Mouse (Mus musculus): ENCODE results near the gene Psmg4. TPM values are rescaled to one million over a fixed set of nuclear protein-coding genes. Genes with fewer than 3 reads are reported as not detected.

Gene Psmg4
- polyA plus RNA-seq, 1 experiment, result 69.2 TPM

DNA sequence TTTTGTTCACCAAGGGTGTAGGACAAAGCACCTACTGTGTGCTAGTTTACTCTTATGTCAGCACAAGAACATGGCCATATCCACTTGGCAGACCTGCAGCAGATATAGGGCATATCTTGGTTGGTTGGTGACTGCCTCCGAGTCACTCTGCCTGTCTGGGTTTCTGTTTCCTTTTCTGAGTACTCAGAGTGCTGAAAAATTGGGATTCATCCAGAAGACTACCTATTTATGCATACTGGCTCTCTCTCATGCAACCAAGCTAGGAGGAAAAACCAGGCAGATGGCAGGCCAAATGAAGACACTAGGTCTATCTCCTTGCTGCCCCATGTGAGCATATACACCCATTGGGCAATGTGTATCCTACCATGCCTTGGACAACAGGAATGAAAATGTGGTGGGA, 32.9 kb downstream of the Psmg4 start:
- DNase-seq (ENCODE audit: low spot score), result no peak

- DNase-seq (ENCODE audit: low spot score), result no peak
Observed at GRCm38 (mm10) chr13:34205216-34205615, 42.5 kb downstream of the Psmg4 start.

GRCm38 (mm10) chr13:34207714-34208470, 45.1 kb downstream of the Psmg4 start:
- DNase-seq (ENCODE audit: low spot score), result no peak

GRCm38 (mm10) chr13:34211261-34211775, 48.6 kb downstream of the Psmg4 start:
- no peak for DNase-seq (ENCODE audit: low spot score)

GRCm38 (mm10) chr13:34212735-34213212, 50.0 kb downstream of the Psmg4 start:
- peak; percentile 49 for DNase-seq (ENCODE audit: low spot score)

DNA sequence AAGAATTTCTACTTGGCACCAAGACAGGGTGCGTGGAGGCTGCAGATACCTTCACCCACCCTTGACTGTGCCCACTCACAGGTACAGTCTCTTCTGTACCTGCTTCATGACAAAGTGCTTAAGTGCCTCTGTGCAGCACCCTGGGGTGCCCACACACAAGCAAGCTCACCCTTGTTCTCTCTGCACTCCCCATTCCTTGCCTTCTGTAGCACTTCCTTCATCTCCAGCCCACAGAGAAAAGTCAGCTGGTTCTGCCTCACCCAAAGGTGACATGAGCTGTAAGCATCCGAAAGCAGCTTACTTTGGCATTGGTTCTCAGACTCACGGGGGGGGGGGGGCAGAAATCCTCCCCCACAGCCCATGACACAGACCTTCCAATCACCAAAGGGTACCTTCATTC, 52.1 kb downstream of the Psmg4 start:
- DNase-seq (ENCODE audit: low spot score), result no peak

GRCm38 (mm10) chr13:34218776-34219175, 56.0 kb downstream of the Psmg4 start:
- DNase-seq (ENCODE audit: low spot score), result no peak

DNA sequence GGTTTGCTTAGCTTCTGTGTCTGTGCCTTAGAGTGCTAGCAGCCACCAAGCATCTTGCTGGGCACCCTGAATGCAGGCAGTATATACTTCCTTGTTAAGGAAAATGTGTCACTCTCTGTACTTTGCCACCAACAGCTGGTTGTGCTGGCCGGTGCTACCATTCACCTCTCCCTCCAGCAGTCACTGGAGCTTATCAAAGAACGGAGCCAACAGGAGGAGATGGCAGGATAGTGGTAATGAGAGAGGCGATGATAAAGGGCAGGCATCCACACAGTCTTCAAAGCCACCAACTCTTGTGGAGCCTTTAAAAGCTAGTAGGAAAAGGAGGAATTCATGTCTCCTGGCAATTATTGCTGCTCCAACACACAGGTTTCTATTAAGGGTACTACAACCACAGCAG, 57.0 kb downstream of the Psmg4 start:
- DNase-seq (ENCODE audit: low spot score), result no peak

- no peak for DNase-seq (ENCODE audit: low spot score)
Observed at GRCm38 (mm10) chr13:34222985-34223384, 60.2 kb downstream of the Psmg4 start.

DNA sequence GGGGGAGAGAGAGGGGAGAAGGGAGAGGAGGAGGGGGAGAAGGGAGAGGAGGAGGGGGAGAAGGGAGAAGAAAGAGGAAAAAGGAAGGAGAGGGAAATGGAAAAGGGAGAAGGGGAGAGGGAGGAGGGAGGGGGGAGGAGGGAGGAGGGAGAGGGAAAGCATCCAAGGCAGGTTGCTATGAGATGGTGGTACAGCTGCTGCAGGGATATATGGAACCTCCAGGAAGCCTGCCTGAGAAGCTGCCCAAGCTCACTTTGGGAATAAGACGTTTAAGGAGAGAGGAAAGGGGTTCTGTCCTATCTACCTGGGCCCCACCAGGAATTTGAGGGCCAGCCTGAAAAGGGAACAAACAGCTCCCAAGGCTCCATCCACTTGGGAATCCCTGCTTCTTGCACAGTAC, 64.2 kb downstream of the Psmg4 start:
- DNase-seq (ENCODE audit: low spot score), result no peak

Other genes with a start within 250 kb of the Psmg4 start
- 19.5 and 21.3 TPM in 2 replicates for gene Nqo2, start 198.3 kb upstream of the Psmg4 start, polyA plus RNA-seq (2012; rRNA removed)
- 8.9 and 15.2 TPM in 2 replicates for gene Ripk1, start 160.6 kb upstream of the Psmg4 start, polyA plus RNA-seq (2012; rRNA removed)
- 206 and 225 TPM in 2 replicates for gene Serpinb6a, start 160.2 kb upstream of the Psmg4 start, polyA plus RNA-seq (2012; rRNA removed)
- 51.3 and 71.5 TPM in 2 replicates for gene Bphl, start 125.4 kb upstream of the Psmg4 start, polyA plus RNA-seq (2012; rRNA removed)
- 140 and 213 TPM in 2 replicates for gene Tubb2a, start 85.0 kb upstream of the Psmg4 start, polyA plus RNA-seq (2012; rRNA removed)
- 8.7 and 13.3 TPM in 2 replicates for gene Tubb2b, start 32.5 kb upstream of the Psmg4 start, polyA plus RNA-seq (2012; rRNA removed)
- gene Slc22a23, start 182.2 kb downstream of the Psmg4 start, polyA plus RNA-seq (2012; rRNA removed), result 26.6 and 31.8 TPM in 2 replicates